Mouse (Mus musculus) layer of hippocampus, postnatal 25 days (tissue): Measurements from ENCODE around the gene Nxf2. TPM values are rescaled to one million over a fixed set of nuclear protein-coding genes. Genes with fewer than 3 reads are reported as not detected.
"Not testable (repeated sequence)": the region's sequence is repeated elsewhere in the genome, so short reads cannot be mapped to it uniquely, and the experiment has no call there.

Source experiments
- DNase-seq, 2 experiments: peaks; one replicate each; pipeline ENCODE4 v3.0.0; 2022; ENCODE audit warnings: mixed read lengths in 2 of 2, low spot score in 1 of 2; ENCODE audit errors: extremely low spot score in 1 of 2
- total RNA-seq, 2 experiments: library from RNA; stranded (reverse); gene quantifications; 2 replicates each; pipeline ENCODE4 v1.2.3; 2021

Nxf2 gene
- total RNA-seq = under 1 TPM in 1 of 2 experiments, not detected in 1; 0.10 TPM

DNA sequence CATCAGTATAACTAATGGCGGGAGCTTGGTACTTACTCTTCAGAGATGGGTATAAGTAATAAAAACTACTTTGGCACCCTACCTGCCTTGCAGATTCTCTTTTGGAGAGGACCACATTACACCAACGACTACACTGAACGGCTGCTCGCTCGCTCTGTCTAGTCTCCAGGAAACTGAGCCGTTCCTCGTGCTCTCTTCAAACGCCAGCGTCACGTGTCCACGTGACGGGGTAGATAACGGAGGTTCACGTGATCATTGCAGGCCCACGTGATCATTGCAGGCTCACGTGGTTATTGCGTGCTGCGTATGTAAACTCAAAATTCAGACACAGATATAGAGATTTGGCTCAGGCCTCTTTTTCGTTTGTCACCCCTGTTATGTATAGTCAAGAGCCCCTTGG lies at the start of gene Nxf2:
Gene Nxf2, minus strand, starts transcription at position 209 of the 400 bp plus-strand sequence.
- DNase-seq = no peak

DNA sequence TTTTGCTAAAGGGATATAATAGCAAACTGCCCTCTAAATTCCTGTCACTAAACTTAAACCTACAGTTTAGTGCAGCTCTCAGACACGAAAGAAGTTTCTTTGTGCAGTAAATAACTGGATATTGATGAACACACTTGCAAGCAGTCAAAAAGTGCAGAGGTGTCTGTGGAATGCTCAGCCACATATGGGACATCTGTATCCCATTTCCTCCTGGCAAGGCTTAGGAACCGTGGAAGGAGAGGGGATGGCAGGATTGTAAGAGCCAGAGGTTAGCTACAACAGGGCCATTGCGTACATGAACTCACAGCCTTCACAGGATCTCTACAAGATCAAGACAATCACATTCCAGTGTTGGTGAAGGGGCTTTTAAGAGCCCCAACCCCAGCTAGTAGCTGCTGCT lies 46.8 kb upstream of the Nxf2 start:
- DNase-seq = no peak

- no peak for DNase-seq
Measured at GRCm38 (mm10) chrX:135009471-135009815, 44.9 kb upstream of the Nxf2 start.

GRCm38 (mm10) chrX:135008720-135009470 lies 44.3 kb upstream of the Nxf2 start, which contains the start of gene Zmat1:
Gene Zmat1 (minus strand): TSS chrX:135009209.
- DNase-seq = peak; percentile 49 to 63

DNA sequence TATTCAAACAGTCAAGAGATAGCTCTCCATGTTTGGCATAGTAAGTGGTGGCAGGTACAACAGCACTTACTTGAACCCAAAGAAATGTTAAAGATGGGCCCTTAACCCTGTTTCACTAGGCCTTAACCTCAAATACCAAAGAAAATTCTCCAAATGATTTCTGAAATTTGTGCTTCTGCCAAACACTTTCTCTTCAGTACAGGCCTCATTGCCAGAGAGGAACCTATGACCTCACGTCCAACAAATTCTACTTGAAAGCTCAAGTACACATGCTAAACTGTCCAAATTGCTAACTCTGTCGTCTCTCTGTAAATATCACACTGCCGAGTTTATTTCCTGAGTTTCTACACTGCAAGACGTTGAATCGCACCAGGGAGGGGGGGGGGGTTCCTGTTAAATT lies 43.5 kb upstream of the Nxf2 start:
- no peak for DNase-seq

DNA sequence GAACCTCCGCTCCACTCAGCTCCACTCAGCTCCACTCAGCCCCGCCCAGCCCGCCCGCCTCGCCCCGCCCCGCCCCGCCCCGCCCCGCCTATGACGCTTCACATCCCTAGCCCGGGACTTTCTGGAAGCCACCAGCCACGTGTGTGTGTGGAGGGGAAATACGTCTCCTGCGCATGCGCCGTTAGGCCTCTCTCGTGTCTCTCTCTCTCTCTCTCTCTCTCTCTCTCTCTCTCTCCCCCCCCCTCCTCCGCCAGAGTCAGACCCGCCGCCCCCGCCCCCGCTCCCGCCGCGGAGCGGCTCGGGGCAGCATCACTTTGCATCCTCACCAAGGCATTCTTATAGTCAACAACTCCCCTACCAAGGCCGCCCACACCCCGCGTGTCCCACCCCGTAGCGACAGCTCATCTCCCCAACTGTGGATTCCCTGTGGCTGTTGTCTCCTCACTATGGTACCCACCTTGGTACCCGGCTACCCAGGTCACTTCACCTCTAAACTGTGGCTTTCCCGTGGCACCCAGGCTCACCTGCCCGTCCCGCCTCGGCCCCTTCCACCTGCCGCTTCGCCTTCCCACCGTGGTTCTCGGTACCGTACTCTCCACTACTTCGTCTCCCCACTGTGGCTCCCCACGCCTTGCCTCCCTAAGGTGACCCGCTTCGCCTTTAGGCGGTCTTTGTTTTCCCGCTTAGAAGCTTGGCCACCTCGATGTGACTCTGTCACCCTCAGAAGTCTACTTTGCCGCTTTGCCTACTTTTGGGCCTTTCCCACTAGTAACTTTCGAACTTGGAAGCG lies 1.1 kb downstream of the Nxf2 start:
- DNase-seq = peak; percentile 13 to 27

GRCm38 (mm10) chrX:134930361-134930760 lies 34.2 kb downstream of the Nxf2 start:
- peak; percentile 26 to 65 for DNase-seq

DNA sequence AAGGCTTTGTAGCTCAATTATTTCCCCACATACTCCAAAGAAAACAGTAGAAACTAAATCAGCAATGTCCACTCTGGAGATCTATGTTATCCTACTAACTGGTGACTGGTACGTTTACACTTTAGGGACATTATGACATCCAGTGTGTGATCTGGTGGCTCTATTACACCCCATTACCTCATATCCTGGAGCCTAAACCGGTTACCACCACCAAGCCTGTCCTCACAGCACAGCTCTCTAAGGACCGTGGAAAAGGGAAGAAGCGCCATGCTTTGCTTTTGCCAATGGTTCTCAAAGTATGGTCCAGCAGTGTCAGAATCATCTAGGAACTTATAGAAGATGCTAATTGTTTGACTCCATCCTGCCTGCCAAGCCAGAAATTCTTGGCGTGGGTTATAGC lies 34.6 kb downstream of the Nxf2 start:
- DNase-seq = no peak

DNA sequence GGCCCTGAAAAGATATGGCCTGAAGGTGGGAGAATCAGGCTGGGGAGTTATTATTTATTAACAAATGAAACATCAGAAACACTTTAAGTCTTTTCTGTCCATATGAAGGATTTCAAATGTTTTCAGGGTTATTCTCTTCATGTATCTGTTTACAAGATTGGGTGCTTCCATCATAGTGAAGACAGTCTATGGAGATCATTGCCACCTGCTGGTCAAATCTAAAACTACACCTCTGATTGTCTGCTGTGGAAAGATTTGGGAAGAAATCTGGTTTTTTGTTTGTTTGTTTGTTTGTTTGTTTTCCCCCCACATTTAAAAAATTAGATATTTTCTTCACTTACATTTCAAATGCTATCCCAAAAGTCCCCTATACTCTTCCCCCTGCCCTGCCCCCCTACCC lies 39.5 kb downstream of the Nxf2 start:
- DNase-seq = peak in 1 of 2 experiments; percentile 54

GRCm38 (mm10) chrX:134923675-134924424 lies 40.7 kb downstream of the Nxf2 start:
- DNase-seq = no peak

GRCm38 (mm10) chrX:134919220-134919619 lies 45.3 kb downstream of the Nxf2 start:
- DNase-seq = no peak

DNA sequence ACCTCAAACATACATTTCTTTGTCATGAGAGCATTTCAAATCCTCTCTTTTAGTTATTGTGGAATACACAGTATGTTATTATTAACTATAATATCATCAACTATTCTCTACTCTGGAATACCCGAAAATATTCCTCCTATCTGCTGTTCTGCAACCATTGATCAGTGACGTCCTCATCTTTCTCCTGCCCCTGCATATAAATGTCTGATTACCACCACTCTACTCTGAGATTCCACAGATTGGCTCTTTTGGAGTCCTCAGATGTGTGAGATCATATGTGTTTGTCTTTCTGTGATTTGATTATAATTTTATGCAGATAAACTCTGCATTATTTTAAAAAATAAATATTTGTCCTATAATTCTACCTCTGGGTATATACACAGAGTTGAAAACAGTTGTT lies 48.8 kb downstream of the Nxf2 start:
- DNase-seq = no peak

- DNase-seq = not testable (repeated sequence)
Measured at GRCm38 (mm10) chrX:134915315-134915714, 49.2 kb downstream of the Nxf2 start.

- DNase-seq = no peak
Measured at GRCm38 (mm10) chrX:134914851-134915250, 49.7 kb downstream of the Nxf2 start.

GRCm38 (mm10) chrX:134913234-134913936 lies 51.2 kb downstream of the Nxf2 start:
- peak in 1 of 2 experiments; percentile 56 for DNase-seq

DNA sequence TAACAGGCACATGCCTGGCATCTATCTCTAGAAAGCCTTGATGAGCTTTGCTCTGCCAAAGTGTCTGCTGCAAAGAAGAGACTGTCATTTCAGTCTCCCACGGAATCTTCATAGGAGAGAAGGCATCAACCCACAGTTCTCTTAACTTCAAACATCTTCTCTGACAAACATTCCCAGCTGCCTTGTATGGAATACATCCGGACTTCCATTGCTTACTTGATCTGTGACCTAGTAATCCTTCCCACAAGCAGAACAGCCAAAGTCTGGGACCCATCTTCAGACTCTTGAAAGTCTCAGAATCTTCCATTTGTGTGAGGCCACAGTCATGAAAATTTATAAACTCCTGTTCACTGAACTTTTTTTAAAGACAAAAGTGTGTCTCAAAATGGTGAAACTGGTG lies 51.7 kb downstream of the Nxf2 start:
- no peak for DNase-seq

DNA sequence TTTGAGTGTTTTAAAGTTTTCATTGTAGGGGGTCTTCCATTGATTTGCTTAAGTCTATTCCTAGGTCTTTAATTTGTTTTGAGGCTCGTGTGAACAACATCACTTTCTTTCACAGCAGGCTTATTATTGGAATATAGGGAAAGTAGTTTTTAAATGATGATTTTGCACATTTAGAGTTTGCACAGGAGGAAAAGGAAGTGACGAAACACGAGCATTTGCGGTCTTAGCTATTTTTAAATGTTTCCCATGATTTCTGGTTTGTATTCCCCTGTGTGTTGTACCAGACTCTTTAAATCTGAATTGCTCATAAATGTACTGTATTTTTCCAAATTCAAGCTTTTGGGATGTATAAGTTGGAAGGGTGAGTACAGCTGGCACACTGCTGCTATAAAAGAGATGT lies 54.2 kb downstream of the Nxf2 start:
- no peak for DNase-seq
